Mouse (Mus musculus): ENCODE results near the gene C1qtnf9.

Gene C1qtnf9

GRCm38 (mm10) chr14:60784427-60785315 is 16.7 kb downstream of the C1qtnf9 start, which contains the start of gene Mipep:
Gene Mipep, plus strand, starts transcription at chr14:60784573.
- DNase-seq (ENCODE audit: low spot score in 2 of 2), result peak; percentile 71 to 83

- peak; percentile 36 to 40 for DNase-seq (ENCODE audit: low spot score in 2 of 2)
Measured at GRCm38 (mm10) chr14:60790103-60790502, 22.2 kb downstream of the C1qtnf9 start.

- no peak for DNase-seq (ENCODE audit: low spot score in 2 of 2)
Measured at GRCm38 (mm10) chr14:60796600-60797322, 28.8 kb downstream of the C1qtnf9 start.

GRCm38 (mm10) chr14:60797596-60797995 is 29.7 kb downstream of the C1qtnf9 start:
- no peak for DNase-seq (ENCODE audit: low spot score in 2 of 2)

- DNase-seq (ENCODE audit: low spot score in 2 of 2), result no peak
Measured at GRCm38 (mm10) chr14:60798721-60799120, 30.8 kb downstream of the C1qtnf9 start.

GRCm38 (mm10) chr14:60799762-60800728 is 32.1 kb downstream of the C1qtnf9 start:
- no peak for DNase-seq (ENCODE audit: low spot score in 2 of 2)

GRCm38 (mm10) chr14:60802026-60802425 is 34.1 kb downstream of the C1qtnf9 start:
- no peak for DNase-seq (ENCODE audit: low spot score in 2 of 2)

- no peak for DNase-seq (ENCODE audit: low spot score in 2 of 2)
Measured at GRCm38 (mm10) chr14:60804978-60805377, 37.0 kb downstream of the C1qtnf9 start.

GRCm38 (mm10) chr14:60805871-60806270 is 37.9 kb downstream of the C1qtnf9 start:
- DNase-seq (ENCODE audit: low spot score in 2 of 2), result peak in 1 of 2 experiments; percentile 21

- DNase-seq (ENCODE audit: low spot score in 2 of 2), result no peak
Measured at GRCm38 (mm10) chr14:60806891-60807344, 39.0 kb downstream of the C1qtnf9 start.

GRCm38 (mm10) chr14:60809881-60810280 is 41.9 kb downstream of the C1qtnf9 start:
- DNase-seq (ENCODE audit: low spot score in 2 of 2), result no peak

GRCm38 (mm10) chr14:60811547-60811946 is 43.6 kb downstream of the C1qtnf9 start:
- no peak for DNase-seq (ENCODE audit: low spot score in 2 of 2)

- DNase-seq (ENCODE audit: low spot score in 2 of 2), result no peak
Measured at GRCm38 (mm10) chr14:60815098-60815497, 47.2 kb downstream of the C1qtnf9 start.

- DNase-seq (ENCODE audit: low spot score in 2 of 2), result no peak
Measured at GRCm38 (mm10) chr14:60818045-60818444, 50.1 kb downstream of the C1qtnf9 start.

GRCm38 (mm10) chr14:60830096-60830495 is 62.2 kb downstream of the C1qtnf9 start:
- DNase-seq (ENCODE audit: low spot score in 2 of 2), result no peak

Measured in heart, adult 9 months (tissue).